Mouse (Mus musculus) heart, postnatal 4 days (tissue): ENCODE data around the gene Sf3b3. TPM values are rescaled to one million over a fixed set of nuclear protein-coding genes. Genes with fewer than 3 reads are reported as not detected.

Source experiments
- DNase-seq: peaks from one replicate; pipeline ENCODE4 v3.0.0; 2021
- total RNA-seq, 2 experiments: library from RNA; stranded (reverse); gene quantifications; 2 replicates each; pipeline ENCODE4 v1.2.3; 2021

Gene Sf3b3
- total RNA-seq, 2 experiments from 2014 or later = 61.4 to 64.9 TPM

- peak; percentile 35 for DNase-seq
Measured at GRCm38 (mm10) chr8:110774047-110774446, 72.5 kb downstream of the Sf3b3 start.

DNA sequence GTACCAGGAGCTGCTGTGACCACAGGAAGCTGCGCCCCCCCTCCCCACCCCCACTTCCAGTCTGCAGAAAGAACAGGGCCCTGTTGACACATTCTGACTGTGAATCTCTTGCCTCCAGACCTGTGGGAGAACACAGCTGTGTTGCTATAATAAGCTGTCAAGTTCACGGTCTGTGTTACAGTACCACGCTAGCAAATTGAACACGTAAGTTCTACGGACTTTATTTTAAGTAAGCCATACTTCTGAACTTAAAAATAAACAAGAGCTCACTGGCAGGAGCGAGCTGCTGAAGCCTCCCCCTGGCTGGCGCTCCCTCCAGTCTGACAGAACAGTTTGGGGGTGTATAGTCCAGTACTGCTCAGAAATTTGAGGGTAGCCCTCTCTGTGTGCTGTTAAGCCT is 74.1 kb downstream of the Sf3b3 start:
- no peak for DNase-seq

GRCm38 (mm10) chr8:110767261-110767660 is 79.3 kb downstream of the Sf3b3 start:
- DNase-seq = no peak

DNA sequence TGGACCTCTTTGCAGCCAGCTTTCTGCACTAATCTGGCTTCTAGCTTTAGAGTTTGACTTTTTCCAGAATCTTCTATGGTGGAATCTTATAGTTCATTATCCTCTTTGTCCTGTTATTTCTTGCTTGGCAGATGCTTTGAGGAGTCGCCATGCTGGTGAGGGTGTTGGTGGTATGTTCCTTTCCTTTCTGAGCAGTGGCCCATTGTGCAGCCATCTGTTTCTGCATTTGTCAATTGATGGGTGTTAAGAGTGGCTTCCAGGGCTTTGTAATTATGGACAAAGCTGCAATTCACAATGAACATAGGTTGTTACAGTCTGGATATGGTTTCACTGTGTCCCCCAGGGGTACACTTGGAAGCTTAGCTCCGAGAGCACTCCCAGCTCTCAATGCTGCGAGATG is 81.9 kb downstream of the Sf3b3 start:
- DNase-seq = no peak

GRCm38 (mm10) chr8:110761988-110762387 is 84.6 kb downstream of the Sf3b3 start:
- DNase-seq = no peak

- DNase-seq = peak; percentile 80
Measured at GRCm38 (mm10) chr8:110761185-110761584, 85.4 kb downstream of the Sf3b3 start.

- DNase-seq = no peak
Measured at GRCm38 (mm10) chr8:110760280-110760940, 86.2 kb downstream of the Sf3b3 start.

Other genes starting within 250 kb of the Sf3b3 start
- gene Vac14, start 228.2 kb downstream of the Sf3b3 start, total RNA-seq = 10 to 100 TPM; 26.7 to 28.1 TPM
- 10 to 100 TPM; 50.6 to 61.0 TPM for gene Mtss1l, start 125.3 kb downstream of the Sf3b3 start, total RNA-seq
- 1 to 10 TPM; 1.2 to 2.3 TPM for gene Il34, start 40.9 kb downstream of the Sf3b3 start, total RNA-seq
- gene Cog4, start 187 bp downstream of the Sf3b3 start, total RNA-seq = 10 to 100 TPM; 49.8 to 50.5 TPM
- gene Fuk, start 55.7 kb upstream of the Sf3b3 start, total RNA-seq = 1 to 10 TPM; 6.6 to 6.9 TPM
- 10 to 100 TPM; 36.7 to 38.2 TPM for gene St3gal2, start 73.1 kb upstream of the Sf3b3 start, total RNA-seq
- gene Ddx19a, start 151.0 kb upstream of the Sf3b3 start, total RNA-seq = 10 to 100 TPM; 46.5 to 49.7 TPM
- 10 to 100 TPM; 11.8 to 13.1 TPM for gene Ddx19b, start 185.0 kb upstream of the Sf3b3 start, total RNA-seq
- 10 to 100 TPM; 50.0 to 55.8 TPM for gene Aars, start 186.4 kb upstream of the Sf3b3 start, total RNA-seq
- not detected for gene Exosc6, start 209.6 kb upstream of the Sf3b3 start, total RNA-seq
- not detected for gene Clec18a, start 245.6 kb upstream of the Sf3b3 start, total RNA-seq
- gene Pdpr, start 247.8 kb upstream of the Sf3b3 start, total RNA-seq = 10 to 100 TPM; 51.7 to 54.3 TPM